Mouse (Mus musculus) pancreas, adult 10 weeks (tissue): ENCODE data around the gene Mbip. TPM values are rescaled to one million over a fixed set of nuclear protein-coding genes. Genes with fewer than 3 reads are reported as not detected.

Source experiments
- polyA plus RNA-seq: library from polyadenylated mRNA; stranded (reverse); fragments of 350-450 nt; fragmentation: Illumina TruSeq; extraction: RNeasy Lipid Tissue Mini Kit (QIAGEN cat#74804); gene quantifications from one replicate; pipeline ENCODE4 v1.2.3, GENCODE M21; 2015; ENCODE audit warnings: low read depth, low replicate concordance; ENCODE audit not compliant: insufficient read depth

Mbip gene
- polyA plus RNA-seq, result 5.6 TPM

DNA sequence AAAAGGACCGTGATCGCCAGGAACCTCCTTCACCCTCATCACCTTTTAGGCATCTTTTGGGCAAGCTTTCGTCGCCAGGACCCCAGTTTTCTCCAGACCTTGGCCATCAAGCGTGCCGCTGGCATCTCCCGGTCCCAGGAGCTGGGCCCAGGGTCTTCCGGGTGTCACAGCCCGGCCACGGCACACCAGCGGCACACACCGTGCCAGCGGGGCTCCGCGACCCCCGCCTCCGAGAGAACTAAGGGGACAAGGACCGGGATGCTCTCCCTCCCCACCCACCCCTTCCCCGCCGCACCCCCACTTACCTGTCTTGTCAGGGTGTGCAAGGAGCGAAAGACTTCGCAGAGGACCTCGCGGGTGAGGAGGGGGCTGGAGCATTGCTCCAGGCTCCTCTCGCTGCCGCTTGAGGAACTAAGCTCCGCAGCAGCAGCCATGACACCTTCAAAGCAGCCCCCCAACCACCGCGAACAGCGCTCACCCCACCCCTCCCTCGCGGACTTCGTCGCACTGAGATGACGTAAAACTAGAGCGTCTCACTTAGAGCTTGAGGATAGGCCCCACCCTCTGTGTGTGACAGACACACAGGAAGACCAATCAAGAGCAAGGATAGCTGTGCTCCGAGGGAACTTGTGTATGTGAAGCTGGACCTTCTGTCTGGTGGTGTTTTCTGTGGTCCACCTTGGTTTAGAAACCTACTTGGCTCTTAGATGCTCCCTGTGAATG lies at the start of gene Mbip:
Gene Mbip (minus strand): TSS at position 528 of the 723 bp plus-strand sequence.

Other genes starting within 250 kb of the Mbip start
- gene Nkx2-1, start 191.0 kb upstream of the Mbip start, polyA plus RNA-seq, result not detected